Mouse (Mus musculus) bone marrow, adult 2 months (tissue): ENCODE data around the gene Alkbh2.

Experiments used
- CTCF ChIP-seq: fragments of 200-500 bp; IDR thresholded peaks from 2 replicates; pipeline ENCODE4 v1.5.1; 2011; ENCODE audit warnings: low read length, control low read depth; ENCODE audit not compliant: control insufficient read depth, insufficient read depth
- POLR2A ChIP-seq: fragments of 200-500 bp; IDR thresholded peaks from 2 replicates; pipeline ENCODE4 v1.6.1; 2011; ENCODE audit warnings: low read depth, mild to moderate bottlenecking, control low read depth, low read length, borderline replicate concordance; ENCODE audit not compliant: control insufficient read depth

DNA sequence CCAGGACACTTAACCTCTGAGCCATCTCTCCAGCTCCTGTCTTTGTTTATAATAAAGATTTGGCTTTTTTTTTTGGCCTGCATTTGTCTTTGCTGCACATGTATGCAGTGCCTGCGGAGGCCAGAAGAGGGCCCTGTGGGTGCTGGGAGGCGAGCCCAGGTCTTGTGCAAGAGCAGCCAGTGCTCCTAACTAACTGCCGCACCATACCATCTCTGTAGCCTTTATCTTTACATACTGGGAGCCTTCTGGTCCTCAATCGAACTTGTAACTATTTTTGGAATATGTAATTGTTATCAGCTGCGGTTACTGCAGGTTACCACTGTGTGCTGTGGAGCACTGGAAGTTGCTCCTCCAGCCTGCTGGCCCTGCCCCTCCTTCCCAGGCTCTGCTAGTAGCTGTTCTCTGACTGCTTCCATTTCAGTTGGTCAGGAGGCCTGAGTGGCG is 6.1 kb upstream of the Alkbh2 start:
- TF ChIP-seq CTCF: 0 out of 2 replicates have a peak, but pooled peaks have one; percentile 6
- no peak for TF ChIP-seq POLR2A
